Mouse (Mus musculus): Measurements from ENCODE around the gene Med7. TPM values are rescaled to one million over a fixed set of nuclear protein-coding genes. Genes with fewer than 3 reads are reported as not detected.

Gene Med7
- polyA plus RNA-seq, 1 experiment from 2014 or later = 93.0 TPM

Other genes with a start within 250 kb of the Med7 start
- gene Fndc9, start 201.4 kb upstream of the Med7 start, polyA plus RNA-seq (2014; fragmentation: Nextera tagmentation; extraction: Ambion mirVana) = 5.1 and 5.9 TPM in 2 replicates
- 57.8 and 78.9 TPM in 2 replicates for gene Cyfip2, start 124.1 kb upstream of the Med7 start, polyA plus RNA-seq (2014; fragmentation: Nextera tagmentation; extraction: Ambion mirVana)
- gene Itk, start 47.4 kb upstream of the Med7 start, polyA plus RNA-seq (2014; fragmentation: Nextera tagmentation; extraction: Ambion mirVana) = 0.07 TPM in 1 of 2 replicates, not detected in the other
- not detected in 2 replicates for gene Fam71b, start 40.4 kb upstream of the Med7 start, polyA plus RNA-seq (2014; fragmentation: Nextera tagmentation; extraction: Ambion mirVana)
- gene Havcr2, start 18.0 kb downstream of the Med7 start, polyA plus RNA-seq (2014; fragmentation: Nextera tagmentation; extraction: Ambion mirVana) = 0.11 TPM in 1 of 2 replicates, not detected in the other
- not detected in 2 replicates for gene Gm12169, start 87.3 kb downstream of the Med7 start, polyA plus RNA-seq (2014; fragmentation: Nextera tagmentation; extraction: Ambion mirVana)
- not detected in 2 replicates for gene BC053393, start 134.6 kb downstream of the Med7 start, polyA plus RNA-seq (2014; fragmentation: Nextera tagmentation; extraction: Ambion mirVana)
- gene Dppa1, start 192.3 kb downstream of the Med7 start, polyA plus RNA-seq (2014; fragmentation: Nextera tagmentation; extraction: Ambion mirVana) = not detected in 2 replicates

Data from forebrain, embryonic 14.5 days (tissue).